Mouse (Mus musculus): ENCODE measurements at regions not wholly inside any gene's neighbourhood (a gene's known extent, or its start where the extent isn't known, plus 50 kb on each side); places are given as distances from the start of the nearest gene placed in this dataset.

- DNase-seq (ENCODE audit: low spot score), result no peak
These were observed 281.7 kb upstream of the Btbd3 start for GRCm38 (mm10) chr2:137974651-137975050.

GRCm38 (mm10) chr2:137969156-137969555, 287.2 kb upstream of the Btbd3 start:
- no peak for DNase-seq (ENCODE audit: low spot score)

GRCm38 (mm10) chr2:137966460-137967076, 289.8 kb upstream of the Btbd3 start:
- no peak for DNase-seq (ENCODE audit: low spot score)

- no peak for DNase-seq (ENCODE audit: low spot score)
These were observed 301.5 kb upstream of the Btbd3 start for GRCm38 (mm10) chr2:137954830-137955229.

GRCm38 (mm10) chr2:137953144-137953543, 303.2 kb upstream of the Btbd3 start:
- DNase-seq (ENCODE audit: low spot score), result peak; percentile 39

- no peak for DNase-seq (ENCODE audit: low spot score)
These were observed 304.4 kb upstream of the Btbd3 start for GRCm38 (mm10) chr2:137951942-137952341.

GRCm38 (mm10) chr2:137950931-137951330, 305.4 kb upstream of the Btbd3 start:
- DNase-seq (ENCODE audit: low spot score), result no peak

- peak; percentile 91 for DNase-seq (ENCODE audit: low spot score)
These were observed 313.6 kb upstream of the Btbd3 start for GRCm38 (mm10) chr2:137942753-137943152.

- DNase-seq (ENCODE audit: low spot score), result no peak
These were observed 316.8 kb upstream of the Btbd3 start for GRCm38 (mm10) chr2:137939591-137939990.

- no peak for DNase-seq (ENCODE audit: low spot score)
These were observed 317.4 kb upstream of the Btbd3 start for GRCm38 (mm10) chr2:137938831-137939480.

- DNase-seq (ENCODE audit: low spot score), result no peak
These were observed 319.8 kb upstream of the Btbd3 start for GRCm38 (mm10) chr2:137936613-137937012.

GRCm38 (mm10) chr2:137932931-137933330, 323.4 kb upstream of the Btbd3 start:
- no peak for DNase-seq (ENCODE audit: low spot score)

- no peak for DNase-seq (ENCODE audit: low spot score)
These were observed 323.9 kb upstream of the Btbd3 start for GRCm38 (mm10) chr2:137932488-137932887.

GRCm38 (mm10) chr2:137925488-137925887, 330.9 kb upstream of the Btbd3 start:
- DNase-seq (ENCODE audit: low spot score), result no peak

- no peak for DNase-seq (ENCODE audit: low spot score)
These were observed 331.8 kb upstream of the Btbd3 start for GRCm38 (mm10) chr2:137924576-137924975.

- no peak for DNase-seq (ENCODE audit: low spot score)
These were observed 357.9 kb upstream of the Btbd3 start for GRCm38 (mm10) chr2:137898425-137898824.

- no peak for DNase-seq (ENCODE audit: low spot score)
These were observed 375.9 kb upstream of the Btbd3 start for GRCm38 (mm10) chr2:137880211-137881031.

GRCm38 (mm10) chr2:137869676-137870075, 386.7 kb upstream of the Btbd3 start:
- no peak for DNase-seq (ENCODE audit: low spot score)

GRCm38 (mm10) chr2:137854494-137854893, 401.9 kb upstream of the Btbd3 start:
- no peak for DNase-seq (ENCODE audit: low spot score)

- no peak for DNase-seq (ENCODE audit: low spot score)
These were observed 402.7 kb upstream of the Btbd3 start for GRCm38 (mm10) chr2:137853399-137854259.

- no peak for DNase-seq (ENCODE audit: low spot score)
These were observed 408.5 kb upstream of the Btbd3 start for GRCm38 (mm10) chr2:137847901-137848300.

- DNase-seq (ENCODE audit: low spot score), result no peak
These were observed 428.5 kb upstream of the Btbd3 start for GRCm38 (mm10) chr2:137827814-137828374.

Measured in layer of hippocampus, adult 9-10 months (tissue).